Mouse (Mus musculus) thymus, postnatal 4 days (tissue): ENCODE measurements around the gene Cdkn1c.
A peak's percentile ranks its signal among the peaks of the same experiment; 100 is the strongest.

Experiments used
- DNase-seq: peaks from one replicate; pipeline ENCODE4 v3.0.0; 2021

Cdkn1c gene

GRCm38 (mm10) chr7:143460874-143461273 is at the start of gene Cdkn1c:
TSS of gene Cdkn1c (minus strand) at chr7:143461050.
- peak; percentile 93 for DNase-seq

GRCm38 (mm10) chr7:143509566-143509965 is 48.7 kb upstream of the Cdkn1c start:
- no peak for DNase-seq

- DNase-seq: peak; percentile 79
These were observed 45.8 kb upstream of the Cdkn1c start for GRCm38 (mm10) chr7:143506675-143507074.

- DNase-seq: no peak
These were observed 45.4 kb upstream of the Cdkn1c start for GRCm38 (mm10) chr7:143506271-143506670.

- peak; percentile 92 for DNase-seq
These were observed 45.0 kb upstream of the Cdkn1c start for GRCm38 (mm10) chr7:143505823-143506222.

GRCm38 (mm10) chr7:143505411-143505810 is 44.6 kb upstream of the Cdkn1c start:
- no peak for DNase-seq

- no peak for DNase-seq
These were observed 43.1 kb upstream of the Cdkn1c start for GRCm38 (mm10) chr7:143503926-143504325.

GRCm38 (mm10) chr7:143502418-143503200 is 41.8 kb upstream of the Cdkn1c start, which contains the start of gene Phlda2:
TSS of gene Phlda2 (minus strand) at chr7:143503150.
- no peak for DNase-seq

GRCm38 (mm10) chr7:143501643-143502417 is 41.0 kb upstream of the Cdkn1c start:
- DNase-seq: peak; percentile 45

- DNase-seq: no peak
These were observed 40.1 kb upstream of the Cdkn1c start for GRCm38 (mm10) chr7:143500912-143501311.

- no peak for DNase-seq
These were observed 37.7 kb upstream of the Cdkn1c start for GRCm38 (mm10) chr7:143498584-143498983.

GRCm38 (mm10) chr7:143495104-143495961 is 34.5 kb upstream of the Cdkn1c start:
- DNase-seq: no peak

- DNase-seq: no peak
These were observed 32.8 kb upstream of the Cdkn1c start for GRCm38 (mm10) chr7:143493616-143494126.

GRCm38 (mm10) chr7:143489735-143490134 is 28.9 kb upstream of the Cdkn1c start:
- no peak for DNase-seq

GRCm38 (mm10) chr7:143482541-143482940 is 21.7 kb upstream of the Cdkn1c start:
- DNase-seq: no peak

GRCm38 (mm10) chr7:143481806-143482387 is 21.0 kb upstream of the Cdkn1c start:
- DNase-seq: no peak

- peak; percentile 92 for DNase-seq
These were observed 19.6 kb upstream of the Cdkn1c start for GRCm38 (mm10) chr7:143480498-143480897.

- no peak for DNase-seq
These were observed 16.9 kb upstream of the Cdkn1c start for GRCm38 (mm10) chr7:143477800-143478199.

GRCm38 (mm10) chr7:143476702-143477335 is 16.0 kb upstream of the Cdkn1c start:
- no peak for DNase-seq

- DNase-seq: no peak
These were observed 15.0 kb upstream of the Cdkn1c start for GRCm38 (mm10) chr7:143475876-143476275.

GRCm38 (mm10) chr7:143474811-143475210 is 14.0 kb upstream of the Cdkn1c start:
- no peak for DNase-seq
